Mouse (Mus musculus) left cerebral cortex, adult 18-20 months (tissue): ENCODE data around the gene Fam155a. TPM values are rescaled to one million over a fixed set of nuclear protein-coding genes. Genes with fewer than 3 reads are reported as not detected.

Source experiments
- DNase-seq, 2 experiments: peaks; one replicate each; pipeline ENCODE4 v3.0.0; 2021 to 2022; ENCODE audit warnings: low spot score in 2 of 2, mixed read lengths in 1 of 2
- total RNA-seq, 2 experiments: library from RNA; stranded (reverse); gene quantifications; 2 replicates each; pipeline ENCODE4 v1.2.3; 2021

Gene Fam155a
- total RNA-seq, 2 experiments from 2014 or later = 101 to 105 TPM

- no peak for DNase-seq
Measured at GRCm38 (mm10) chr8:9494225-9494598, 276.7 kb downstream of the Fam155a start.

- DNase-seq = no peak
Measured at GRCm38 (mm10) chr8:9493557-9494224, 277.3 kb downstream of the Fam155a start.

- no peak for DNase-seq
Measured at GRCm38 (mm10) chr8:9482565-9482964, 288.4 kb downstream of the Fam155a start.

- DNase-seq = no peak
Measured at GRCm38 (mm10) chr8:9471290-9471689, 299.7 kb downstream of the Fam155a start.

GRCm38 (mm10) chr8:9470114-9470513, 300.8 kb downstream of the Fam155a start:
- DNase-seq = no peak

- no peak for DNase-seq
Measured at GRCm38 (mm10) chr8:9461111-9461510, 309.9 kb downstream of the Fam155a start.

GRCm38 (mm10) chr8:9460707-9461106, 310.3 kb downstream of the Fam155a start:
- no peak for DNase-seq

GRCm38 (mm10) chr8:9458614-9459013, 312.3 kb downstream of the Fam155a start:
- DNase-seq = no peak

GRCm38 (mm10) chr8:9455138-9455537, 315.8 kb downstream of the Fam155a start:
- no peak for DNase-seq

GRCm38 (mm10) chr8:9453742-9454141, 317.2 kb downstream of the Fam155a start:
- no peak for DNase-seq

GRCm38 (mm10) chr8:9451543-9451942, 319.4 kb downstream of the Fam155a start:
- DNase-seq = no peak

- DNase-seq = no peak
Measured at GRCm38 (mm10) chr8:9448613-9449012, 322.3 kb downstream of the Fam155a start.

GRCm38 (mm10) chr8:9437822-9438221, 333.1 kb downstream of the Fam155a start:
- no peak for DNase-seq

- no peak for DNase-seq
Measured at GRCm38 (mm10) chr8:9435501-9435900, 335.5 kb downstream of the Fam155a start.

GRCm38 (mm10) chr8:9432635-9433372, 338.2 kb downstream of the Fam155a start:
- no peak for DNase-seq

GRCm38 (mm10) chr8:9428846-9429245, 342.1 kb downstream of the Fam155a start:
- DNase-seq = no peak

- no peak for DNase-seq
Measured at GRCm38 (mm10) chr8:9424069-9424468, 346.9 kb downstream of the Fam155a start.

GRCm38 (mm10) chr8:9423590-9423989, 347.4 kb downstream of the Fam155a start:
- no peak for DNase-seq

GRCm38 (mm10) chr8:9423184-9423583, 347.8 kb downstream of the Fam155a start:
- DNase-seq = no peak

- DNase-seq = no peak
Measured at GRCm38 (mm10) chr8:9418856-9419800, 351.8 kb downstream of the Fam155a start.

- no peak for DNase-seq
Measured at GRCm38 (mm10) chr8:9416189-9416588, 354.8 kb downstream of the Fam155a start.

GRCm38 (mm10) chr8:9408480-9408879, 362.5 kb downstream of the Fam155a start:
- DNase-seq = no peak
